Mouse (Mus musculus) kidney, postnatal 25 days (tissue): ENCODE results near the gene P2rx6.
"Not testable (repeated sequence)": the region's sequence is repeated elsewhere in the genome, so short reads cannot be mapped to it uniquely, and the experiment has no call there.

Experiments
- DNase-seq, 2 experiments: peaks; one replicate each; pipeline ENCODE4 v3.0.0; 2021; ENCODE audit warnings: mixed read lengths in 2 of 2

The P2rx6 gene

DNA sequence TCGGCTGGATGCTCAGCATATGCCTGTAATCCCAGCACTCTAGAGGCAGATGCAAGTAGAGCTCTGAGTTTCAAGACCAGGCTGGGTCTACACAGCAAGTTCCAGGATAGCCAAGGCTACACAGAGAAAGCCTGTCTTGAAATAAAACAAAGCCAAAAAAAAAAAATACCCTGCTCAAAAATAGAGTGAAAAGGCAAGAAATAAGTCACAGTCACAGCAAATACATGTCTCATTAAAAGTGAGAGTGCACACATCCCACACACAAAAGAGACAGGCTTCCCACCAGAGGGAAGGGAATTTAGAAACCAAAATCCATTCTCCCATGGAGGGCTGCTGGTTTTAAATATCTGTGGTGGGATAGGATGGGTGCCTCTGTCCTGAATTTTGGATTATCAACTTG lies 1.9 kb downstream of the P2rx6 start:
- DNase-seq, result no peak

- no peak for DNase-seq
Measured at GRCm38 (mm10) chr16:17564221-17564620, 2.5 kb downstream of the P2rx6 start.

DNA sequence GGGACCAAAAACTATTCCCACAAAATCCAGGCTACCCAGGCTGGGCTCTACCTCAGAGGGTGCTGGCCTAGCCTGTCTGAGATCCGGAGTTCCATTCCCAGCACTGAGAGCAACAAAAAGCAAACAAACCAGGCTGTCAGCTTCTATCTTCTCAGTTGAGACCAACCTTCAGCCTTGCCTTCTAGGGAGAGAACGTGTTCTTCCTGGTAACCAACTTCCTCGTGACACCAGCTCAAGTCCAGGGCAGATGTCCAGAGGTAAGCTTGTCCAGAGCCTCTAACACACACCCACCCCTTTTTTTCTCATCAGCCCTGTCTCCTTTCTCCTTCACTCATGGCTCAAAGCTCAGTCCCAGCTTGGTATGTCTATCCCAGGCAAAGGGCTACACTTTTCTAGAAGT lies 3.1 kb downstream of the P2rx6 start:
- no peak for DNase-seq

- no peak for DNase-seq
Measured at GRCm38 (mm10) chr16:17566186-17566585, 4.5 kb downstream of the P2rx6 start.

DNA sequence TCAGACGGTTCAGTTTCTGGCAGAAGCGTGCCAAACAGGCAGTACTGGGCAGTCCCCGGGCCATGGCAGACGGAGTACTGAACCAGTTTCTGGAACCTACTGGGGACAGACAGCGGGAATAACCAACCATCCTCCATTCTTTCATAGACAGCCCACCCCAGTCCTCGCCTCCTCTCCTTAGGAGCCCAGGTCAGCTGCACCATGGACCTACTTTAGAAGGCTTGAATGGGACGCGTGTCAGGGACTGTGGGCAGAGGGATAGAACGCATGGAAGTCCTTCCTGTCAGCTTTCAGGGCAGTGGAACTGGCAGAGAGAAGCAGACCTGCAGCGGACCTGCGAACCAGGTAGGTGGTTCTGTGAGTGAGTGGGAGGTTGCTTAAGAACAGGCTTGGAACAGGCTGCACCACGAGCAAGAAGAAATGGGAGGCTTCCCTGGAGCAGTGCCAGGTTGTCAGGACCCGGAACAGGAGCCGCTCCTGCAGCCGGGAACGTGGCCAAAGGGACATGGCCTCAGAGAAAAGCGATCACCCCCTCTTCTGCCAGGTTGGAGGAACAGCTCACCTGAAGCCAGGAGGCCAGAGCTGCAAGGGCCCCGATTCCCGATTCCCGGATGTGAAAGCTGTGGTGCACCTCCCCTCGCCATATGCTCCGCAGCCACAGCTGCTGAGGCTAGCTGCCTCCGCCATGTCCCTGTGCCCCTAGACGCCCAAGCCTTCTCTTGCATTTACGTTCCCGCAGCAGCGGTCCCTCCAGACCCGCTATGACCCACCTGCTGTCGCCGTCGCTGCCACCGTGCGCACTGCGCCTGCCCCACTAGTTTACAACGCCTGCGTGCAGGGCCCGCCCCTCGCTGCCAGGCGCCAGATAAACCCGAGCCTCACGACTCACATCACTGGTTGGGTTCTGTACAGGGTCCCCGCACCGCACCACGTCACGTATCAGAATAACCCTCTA lies 14.5 kb downstream of the P2rx6 start:
- peak; percentile 85 to 88 for DNase-seq

GRCm38 (mm10) chr16:17576825-17577215 lies 15.1 kb downstream of the P2rx6 start:
- DNase-seq, result no peak

DNA sequence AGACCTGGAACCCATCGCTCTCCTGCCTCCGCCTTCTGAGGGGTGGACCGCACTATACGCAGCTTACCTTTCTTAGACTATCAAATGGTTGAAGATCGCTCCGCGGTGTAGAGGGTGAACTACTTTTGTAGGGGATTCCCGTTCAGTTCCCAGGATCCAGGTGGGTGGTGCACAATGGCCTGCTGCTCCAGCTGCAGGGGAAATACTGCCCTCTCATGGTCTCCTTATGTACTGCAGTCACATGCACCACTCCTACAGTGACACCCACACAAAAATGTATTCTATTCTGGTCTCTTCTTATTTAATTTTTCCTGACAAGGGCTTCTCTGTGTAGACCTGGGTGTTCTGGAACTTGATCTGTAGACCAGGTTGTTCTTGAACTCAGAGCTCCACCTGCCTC lies 21.4 kb downstream of the P2rx6 start, which contains the start of gene Slc7a4:
Gene Slc7a4, minus strand, starts transcription at position 151 of the 400 bp plus-strand sequence.
- DNase-seq, result peak in 1 of 2 experiments; percentile 15

GRCm38 (mm10) chr16:17584555-17584954 lies 22.9 kb downstream of the P2rx6 start:
- DNase-seq, result no peak

DNA sequence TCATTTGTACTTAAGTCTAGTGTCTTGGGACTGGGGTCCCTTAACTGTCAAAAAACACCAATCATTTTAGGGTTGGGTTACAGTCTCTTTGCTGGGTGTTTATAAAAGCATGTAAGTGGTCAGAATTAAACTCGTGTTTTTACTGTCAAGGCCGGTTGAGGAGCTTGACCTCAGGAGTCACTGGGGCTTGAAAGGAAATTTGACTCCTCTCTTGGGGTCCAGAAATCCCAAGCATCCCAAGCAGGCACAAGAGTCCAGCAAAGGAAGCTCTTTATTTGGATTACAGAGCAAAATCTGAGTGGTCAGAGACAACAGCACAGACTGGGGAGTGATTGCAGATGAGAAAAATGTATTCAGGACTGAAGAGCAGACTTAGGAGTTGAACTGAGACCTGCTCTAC lies 29.0 kb downstream of the P2rx6 start:
- no peak for DNase-seq

GRCm38 (mm10) chr16:17600944-17601562 lies 39.4 kb downstream of the P2rx6 start:
- no peak for DNase-seq

DNA sequence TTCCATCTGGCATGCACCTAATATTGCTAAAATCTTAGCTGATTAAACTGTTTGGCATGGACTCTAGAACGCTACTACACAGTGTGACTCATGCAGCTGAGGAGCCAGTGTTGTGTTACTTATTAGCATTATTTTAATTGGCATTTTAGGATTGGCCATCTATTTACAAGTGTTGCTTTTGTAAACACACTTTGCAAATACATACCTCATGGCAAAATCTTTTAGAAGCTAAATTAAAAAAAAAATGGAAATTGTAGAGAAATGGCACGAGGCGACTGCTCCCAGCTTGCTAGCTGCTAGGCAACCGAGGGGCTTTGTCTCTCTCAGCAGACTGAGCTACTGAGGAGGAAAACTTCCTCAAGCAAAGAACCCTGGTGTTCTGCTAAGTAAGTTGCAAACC lies 43.3 kb downstream of the P2rx6 start:
- DNase-seq, result no peak

DNA sequence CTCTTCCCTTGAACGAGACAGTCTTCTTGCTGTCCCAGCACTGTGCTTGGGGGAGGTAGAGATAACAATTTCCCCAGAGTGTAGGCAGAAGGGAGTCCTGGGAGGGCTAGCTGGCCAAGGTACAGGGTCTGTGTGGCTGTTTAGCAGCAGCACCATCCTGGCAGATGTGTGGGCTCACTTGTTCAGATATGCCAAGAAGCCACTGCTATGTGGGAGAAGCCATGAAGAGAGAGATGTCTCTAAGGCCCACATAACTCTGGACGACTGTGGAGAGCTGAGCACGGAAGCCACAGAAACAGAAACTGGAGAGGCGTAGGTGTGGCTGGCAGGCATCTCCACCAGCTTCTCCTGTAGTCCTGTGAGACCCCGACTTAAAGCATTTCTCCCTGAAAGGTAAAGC lies 44.0 kb downstream of the P2rx6 start:
- DNase-seq, result no peak

- no peak for DNase-seq
Measured at GRCm38 (mm10) chr16:17611383-17611782, 49.7 kb downstream of the P2rx6 start.

- not testable (repeated sequence) for DNase-seq
Measured at GRCm38 (mm10) chr16:17614740-17615139, 53.1 kb downstream of the P2rx6 start.

- no peak for DNase-seq
Measured at GRCm38 (mm10) chr16:17616212-17616611, 54.5 kb downstream of the P2rx6 start.

GRCm38 (mm10) chr16:17617922-17618565 lies 56.4 kb downstream of the P2rx6 start:
- DNase-seq, result peak; percentile 65 to 69

GRCm38 (mm10) chr16:17619198-17620105 lies 57.8 kb downstream of the P2rx6 start, which contains the start of gene Smpd4:
TSS of gene Smpd4 (plus strand) at chr16:17619354.
- DNase-seq, result peak; percentile 91 to 95

GRCm38 (mm10) chr16:17621936-17622335 lies 60.3 kb downstream of the P2rx6 start:
- DNase-seq, result no peak

GRCm38 (mm10) chr16:17625488-17626268 lies 64.0 kb downstream of the P2rx6 start:
- no peak for DNase-seq

- DNase-seq, result no peak
Measured at GRCm38 (mm10) chr16:17626269-17626555, 64.5 kb downstream of the P2rx6 start.
